Mouse (Mus musculus): ENCODE measurements around the gene Cenpp.
"Not testable (repeated sequence)": the region's sequence is repeated elsewhere in the genome, so short reads cannot be mapped to it uniquely, and the experiment has no call there.

Cenpp gene

GRCm38 (mm10) chr13:49603603-49604002, 49.0 kb downstream of the Cenpp start:
- DNase-seq = no peak

- DNase-seq = not testable (repeated sequence)
These were observed 50.0 kb downstream of the Cenpp start for GRCm38 (mm10) chr13:49602541-49602940.

DNA sequence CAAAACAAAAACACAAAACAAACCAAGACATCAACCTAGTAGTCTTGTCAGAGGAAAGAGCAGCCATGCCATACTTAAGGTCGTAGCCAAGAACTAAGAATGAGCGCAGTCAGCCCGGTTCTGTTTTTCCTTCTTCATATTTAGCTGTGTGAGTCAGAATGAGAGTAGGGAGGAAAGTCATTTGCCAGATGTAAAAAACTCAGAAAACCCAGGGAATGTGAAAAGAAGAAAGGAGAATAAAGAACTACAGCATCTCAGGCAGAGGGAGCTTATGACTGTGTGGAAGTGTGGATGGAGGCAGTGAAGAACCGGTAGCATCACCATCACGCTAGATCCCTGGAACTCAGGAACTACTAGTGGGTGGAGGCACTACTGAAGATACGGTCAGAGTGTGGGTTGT, 66.5 kb downstream of the Cenpp start:
- DNase-seq = no peak

- DNase-seq = no peak
These were observed 68.1 kb downstream of the Cenpp start for GRCm38 (mm10) chr13:49584307-49585005.

- no peak for DNase-seq
These were observed 68.7 kb downstream of the Cenpp start for GRCm38 (mm10) chr13:49583859-49584258.

DNA sequence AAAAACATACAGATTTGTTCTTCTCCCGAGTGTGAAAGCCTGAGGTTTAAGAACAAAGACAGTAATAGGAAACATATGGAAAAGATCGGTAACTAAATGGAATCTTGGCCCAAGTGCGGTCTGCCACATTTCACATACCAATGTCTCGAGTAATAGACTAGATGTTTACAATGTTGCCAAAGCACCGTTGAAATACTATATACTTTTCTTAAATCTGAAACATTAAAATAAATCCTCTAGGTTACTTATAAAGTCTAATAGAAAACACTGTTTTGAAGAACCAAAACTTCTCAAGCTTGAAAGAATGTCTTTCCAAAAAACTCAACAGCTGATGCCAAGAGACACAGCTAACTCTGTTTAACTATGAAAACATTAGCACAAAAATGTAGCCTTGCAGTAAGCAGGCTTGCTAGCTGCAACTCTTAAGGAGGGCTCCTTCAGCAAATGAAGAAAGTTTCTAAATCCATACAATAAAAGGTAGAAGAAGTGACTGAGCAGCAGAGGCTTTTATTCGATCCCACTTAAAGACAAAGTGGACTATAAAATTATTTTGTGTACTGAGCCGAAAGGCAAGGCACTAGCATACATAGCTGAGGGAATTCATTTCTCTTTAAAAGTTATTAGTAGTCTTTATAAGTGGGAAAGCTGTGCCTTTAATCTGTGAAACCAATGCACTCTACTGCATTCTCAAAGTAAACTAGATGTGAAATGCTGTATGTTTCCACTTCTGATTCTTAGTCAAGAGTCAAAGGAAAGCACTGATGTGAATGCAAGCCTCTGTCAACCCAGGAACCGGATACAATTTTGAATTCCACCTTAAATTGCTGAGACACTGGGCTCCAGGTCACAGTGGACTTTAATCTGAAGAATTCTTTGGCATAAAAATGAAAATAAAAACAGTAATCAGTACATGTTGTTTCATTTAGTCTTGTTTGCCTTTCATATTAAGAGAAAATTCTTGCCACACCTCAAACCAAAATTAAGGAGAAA, 70.7 kb downstream of the Cenpp start, which contains the start of gene Omd:
Gene Omd, plus strand, starts transcription at position 922 of the 990 bp plus-strand sequence.
- DNase-seq = no peak

DNA sequence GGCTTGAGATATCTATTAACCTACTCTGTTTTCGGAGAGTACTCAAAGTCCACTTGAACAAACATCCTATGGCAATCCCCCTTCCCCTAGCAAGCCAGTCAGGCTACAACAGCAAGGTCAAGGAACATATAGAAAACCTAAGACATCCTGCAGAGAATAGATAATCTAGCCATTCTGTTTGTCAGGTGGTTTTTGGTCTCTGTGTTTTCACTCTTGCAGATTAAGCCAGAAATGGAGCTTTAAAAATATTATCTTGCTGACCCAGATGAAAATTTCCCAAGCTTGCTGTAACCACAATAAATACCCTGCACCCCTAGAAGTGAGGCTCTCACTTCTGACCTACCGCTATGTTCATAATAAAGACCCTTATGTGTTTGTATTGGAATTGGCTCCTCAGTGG, 81.2 kb downstream of the Cenpp start:
- no peak for DNase-seq

- DNase-seq = no peak
These were observed 82.2 kb downstream of the Cenpp start for GRCm38 (mm10) chr13:49570371-49570770.

- DNase-seq = no peak
These were observed 88.2 kb downstream of the Cenpp start for GRCm38 (mm10) chr13:49564347-49564746.

GRCm38 (mm10) chr13:49560886-49561285, 91.7 kb downstream of the Cenpp start:
- no peak for DNase-seq

DNA sequence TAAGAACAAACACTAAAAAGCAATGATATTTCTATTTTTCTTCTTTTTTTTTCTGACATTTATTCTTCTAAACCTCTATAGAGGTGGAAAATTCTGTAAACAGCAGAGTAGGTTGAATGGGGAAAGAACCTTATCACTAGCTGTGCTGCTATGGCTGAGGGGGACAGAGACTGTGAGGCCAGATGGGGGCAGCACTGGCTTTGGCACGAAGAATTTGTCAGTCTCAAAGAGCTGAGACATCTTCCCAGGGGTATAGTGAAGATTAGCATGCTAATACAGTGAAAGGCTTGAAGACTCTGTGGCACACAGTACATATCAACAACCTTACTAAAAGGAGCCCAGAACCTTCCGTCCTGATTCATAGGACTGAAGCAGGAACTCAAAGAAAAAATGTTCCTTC, 93.4 kb downstream of the Cenpp start:
- DNase-seq = no peak

GRCm38 (mm10) chr13:49556924-49557323, 95.7 kb downstream of the Cenpp start:
- no peak for DNase-seq

DNA sequence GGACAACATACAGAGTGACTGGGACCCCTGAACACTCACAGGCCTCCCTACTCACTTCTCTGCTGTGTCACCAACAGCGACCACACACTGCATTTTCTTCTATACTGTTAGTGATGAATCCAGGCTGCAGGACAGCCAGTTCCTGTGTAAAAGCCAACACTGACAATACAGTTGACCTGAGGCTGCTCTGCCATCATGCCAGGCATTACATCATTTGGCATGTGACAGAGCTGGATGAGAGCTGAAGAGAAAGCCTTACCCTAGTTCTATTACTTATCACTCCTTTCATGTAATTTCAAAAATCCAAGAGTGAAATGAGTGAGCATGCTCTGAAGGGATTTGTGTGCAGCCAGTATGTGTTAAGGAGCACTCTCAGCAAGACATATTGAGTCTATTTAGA, 96.4 kb downstream of the Cenpp start:
- DNase-seq = no peak

GRCm38 (mm10) chr13:49554519-49554918, 98.1 kb downstream of the Cenpp start:
- DNase-seq = no peak

- DNase-seq = no peak
These were observed 103.0 kb downstream of the Cenpp start for GRCm38 (mm10) chr13:49549616-49550015.

DNA sequence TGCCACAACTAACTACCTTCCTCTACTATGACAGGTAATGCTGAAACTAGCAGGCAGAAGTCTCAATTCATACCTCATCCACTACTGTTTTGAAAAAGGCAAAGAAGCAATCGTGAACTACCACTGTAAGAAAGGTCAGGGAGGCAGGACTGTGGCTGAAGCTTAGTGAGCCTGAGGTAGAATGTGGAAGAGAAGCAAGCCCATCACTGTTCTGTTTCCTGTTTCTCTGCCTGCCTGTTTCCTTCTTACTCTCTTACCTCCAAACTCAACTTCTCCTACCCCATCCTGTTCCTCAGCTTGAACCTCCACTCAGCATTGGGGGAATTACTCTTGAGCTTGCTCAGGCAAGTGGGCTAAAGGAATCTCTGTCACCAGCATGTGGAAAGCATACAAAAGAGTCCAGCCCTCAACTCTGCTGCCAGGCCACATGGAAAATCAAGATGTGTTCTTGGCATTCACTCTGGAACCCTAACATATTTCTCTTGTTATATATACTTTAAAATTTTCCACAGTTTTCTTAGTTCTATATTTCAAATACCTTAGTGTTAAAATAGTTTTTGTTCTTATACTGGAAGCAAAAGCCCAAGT, 104.9 kb downstream of the Cenpp start:
- DNase-seq = no peak

GRCm38 (mm10) chr13:49546517-49546916, 106.1 kb downstream of the Cenpp start:
- no peak for DNase-seq

- DNase-seq = no peak
These were observed 106.9 kb downstream of the Cenpp start for GRCm38 (mm10) chr13:49545646-49546045.

GRCm38 (mm10) chr13:49544279-49544678, 108.3 kb downstream of the Cenpp start, which contains the start of gene Aspn:
Aspn (plus strand) TSS chr13:49544443.
- no peak for DNase-seq

- DNase-seq = no peak
These were observed 113.9 kb downstream of the Cenpp start for GRCm38 (mm10) chr13:49538693-49539092.

GRCm38 (mm10) chr13:49536946-49537345, 115.6 kb downstream of the Cenpp start:
- no peak for DNase-seq

DNA sequence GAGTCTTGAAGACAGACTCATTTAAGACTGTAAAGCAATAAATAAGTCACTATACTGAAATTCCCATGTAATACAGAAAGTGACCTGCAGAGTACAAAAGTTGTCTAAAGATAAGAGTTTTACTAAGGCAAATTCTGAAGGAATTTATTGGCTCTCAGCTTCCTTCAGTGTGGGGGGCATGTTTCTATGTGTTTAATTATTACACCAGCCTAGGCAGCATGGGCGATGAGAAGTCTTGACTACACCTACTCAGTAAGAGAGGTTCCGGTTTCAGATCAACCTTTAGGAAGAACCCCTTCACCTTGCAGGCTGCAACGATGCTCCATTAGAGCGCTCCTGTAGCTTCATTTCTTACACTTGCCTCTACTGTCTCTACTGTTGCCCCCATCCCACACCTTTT, 121.9 kb downstream of the Cenpp start:
- no peak for DNase-seq

- no peak for DNase-seq
These were observed 126.3 kb downstream of the Cenpp start for GRCm38 (mm10) chr13:49526235-49526634.

All from cerebellum, adult 8-10 months (tissue).